Mouse (Mus musculus) granulocyte monocyte progenitor cell, adult 5-6 weeks (primary cell): ENCODE measurements around the gene Scyl1. TPM values are rescaled to one million over a fixed set of nuclear protein-coding genes. Genes with fewer than 3 reads are reported as not detected.
A peak's percentile ranks its signal among the peaks of the same experiment; 100 is the strongest.

ENCODE experiments used
- ATAC-seq: replicated peaks from 2 replicates; pipeline ENCODE4 v1.8.0; 2016; ENCODE audit warnings: mild to moderate bottlenecking, moderate TSS enrichment, inconsistent platforms; ENCODE audit not compliant: poor library complexity, severe bottlenecking
- total RNA-seq, 2 experiments: library from RNA; stranded (forward) in 1 of 2; stranded (reverse) in 1 of 2; fragments of 200-712, 200-1000 nt in 1 of 2; fragments of >200 nt in 1 of 2; fragmentation: Nextera tagmentation in 1 of 2; gene quantifications; 2 replicates each; pipeline ENCODE4 v1.2.3; 2014 to 2017

Gene Scyl1
- total RNA-seq, 2 experiments from 2014 or later = 22.8 to 47.7 TPM

DNA sequence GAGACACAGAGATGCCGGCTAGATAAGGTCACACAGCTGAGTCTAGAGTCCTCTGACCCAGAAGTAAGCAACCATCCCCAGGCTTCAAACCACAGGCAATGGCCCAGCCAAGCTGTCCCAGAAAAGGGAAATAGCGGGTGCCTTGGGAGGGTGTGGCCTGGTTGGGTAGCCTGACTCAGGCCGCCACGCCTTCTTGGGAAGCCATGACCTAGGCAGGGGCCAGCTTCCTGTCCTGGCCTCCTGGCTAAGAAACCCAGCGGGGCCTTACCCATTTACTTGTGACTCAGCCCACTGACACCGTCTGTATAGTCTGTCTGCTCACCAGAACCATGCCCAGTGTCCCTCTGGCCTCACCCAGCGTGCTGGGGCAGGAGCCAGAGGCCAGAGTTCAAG lies 46.7 kb downstream of the Scyl1 start:
- ATAC-seq = peak; percentile 70

DNA sequence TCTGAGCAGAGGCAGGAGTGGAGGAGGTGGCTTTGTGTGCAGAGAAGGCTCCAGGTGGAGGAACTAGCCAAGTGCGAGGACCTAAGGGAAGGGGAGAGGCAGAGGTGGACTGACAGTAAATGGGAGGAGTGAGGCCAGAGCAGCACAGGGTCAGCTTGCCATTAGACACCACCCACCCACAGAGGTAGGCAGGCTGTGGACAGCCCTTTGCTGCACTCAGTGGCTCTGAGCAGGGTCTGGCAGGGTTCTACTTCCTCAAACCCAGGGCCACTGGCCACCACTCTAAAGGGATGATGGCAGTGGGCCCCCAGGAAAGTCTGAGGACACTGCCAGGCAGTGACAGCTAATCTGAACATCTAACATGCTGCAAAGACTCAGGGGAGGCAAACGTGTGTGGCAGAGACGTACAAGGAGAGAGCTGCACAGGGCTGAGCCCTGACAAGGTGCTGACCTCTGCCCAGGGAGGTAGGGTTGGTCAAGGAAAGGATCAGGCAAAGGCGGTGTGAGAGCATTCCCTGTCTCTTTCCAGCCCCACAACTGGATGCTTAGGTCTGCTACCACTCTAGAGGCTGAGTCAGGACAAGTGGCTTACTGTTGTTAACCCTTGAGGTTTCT lies 47.2 kb downstream of the Scyl1 start:
- ATAC-seq = no peak

DNA sequence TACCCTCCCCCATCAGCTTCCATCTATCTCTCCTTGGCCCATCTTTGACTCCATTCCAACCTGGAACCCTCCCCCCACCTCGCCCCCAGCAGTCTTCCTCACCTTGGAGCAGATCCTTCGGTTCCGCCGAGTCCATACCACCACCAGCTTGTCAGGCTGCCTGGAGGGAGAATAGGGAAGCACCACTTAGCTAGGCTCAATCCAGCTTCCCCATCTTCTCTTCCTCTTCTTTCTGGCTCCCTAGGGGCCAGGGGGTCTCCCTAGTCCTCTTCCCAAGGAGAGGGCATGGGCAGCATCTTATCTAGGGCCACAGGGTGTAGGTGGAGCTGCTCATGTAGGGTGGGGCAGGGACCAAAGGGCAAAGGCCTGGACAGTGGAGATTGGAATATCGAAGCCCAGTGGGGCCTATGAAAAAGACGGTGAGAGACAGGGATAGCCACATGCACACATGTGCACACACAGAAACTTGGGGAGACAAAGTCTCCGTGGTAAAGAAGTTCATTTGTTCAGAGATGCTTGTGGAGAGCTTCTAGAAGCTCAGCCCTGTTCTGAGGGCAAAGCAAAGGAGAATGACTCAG lies 48.3 kb downstream of the Scyl1 start:
- ATAC-seq = no peak

DNA sequence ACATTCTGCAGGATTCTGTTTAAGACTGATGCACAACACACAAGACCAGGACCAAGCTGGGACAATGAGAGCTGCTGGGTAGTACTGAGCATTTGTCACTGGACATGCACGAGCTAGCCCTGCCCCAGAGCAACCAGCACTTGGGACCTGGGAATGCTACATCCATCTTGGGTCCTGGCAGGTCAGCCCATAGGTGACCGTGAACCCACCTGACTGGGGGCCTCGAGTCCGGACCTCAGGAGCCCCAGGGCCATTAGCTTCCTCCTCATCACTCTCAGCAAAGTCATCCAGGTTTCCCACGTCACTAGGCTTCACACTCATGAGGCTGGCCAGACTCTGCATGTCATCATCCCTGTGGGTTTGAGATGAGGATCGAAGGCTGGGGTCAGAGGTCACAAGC lies 50.0 kb downstream of the Scyl1 start:
- ATAC-seq = no peak

DNA sequence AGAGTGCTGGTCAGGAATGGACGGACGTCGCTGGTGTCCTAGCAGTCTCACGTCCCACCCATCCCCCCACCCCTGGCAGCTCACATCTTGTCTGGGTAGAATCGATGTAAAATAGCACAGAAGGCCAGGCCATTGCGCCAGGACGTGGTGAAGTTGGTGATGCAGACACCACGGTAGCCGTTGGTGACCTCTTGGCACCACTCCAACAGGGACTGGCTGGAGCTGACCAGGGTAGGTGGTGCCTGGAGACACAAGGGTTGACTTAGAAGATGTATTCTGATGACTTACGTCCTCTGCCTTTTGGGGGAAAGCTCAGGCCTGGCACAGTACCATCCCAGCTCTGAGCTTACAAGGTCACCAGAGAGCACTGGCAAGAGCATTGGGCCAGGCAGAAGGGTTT lies 54.3 kb downstream of the Scyl1 start:
- no peak for ATAC-seq

DNA sequence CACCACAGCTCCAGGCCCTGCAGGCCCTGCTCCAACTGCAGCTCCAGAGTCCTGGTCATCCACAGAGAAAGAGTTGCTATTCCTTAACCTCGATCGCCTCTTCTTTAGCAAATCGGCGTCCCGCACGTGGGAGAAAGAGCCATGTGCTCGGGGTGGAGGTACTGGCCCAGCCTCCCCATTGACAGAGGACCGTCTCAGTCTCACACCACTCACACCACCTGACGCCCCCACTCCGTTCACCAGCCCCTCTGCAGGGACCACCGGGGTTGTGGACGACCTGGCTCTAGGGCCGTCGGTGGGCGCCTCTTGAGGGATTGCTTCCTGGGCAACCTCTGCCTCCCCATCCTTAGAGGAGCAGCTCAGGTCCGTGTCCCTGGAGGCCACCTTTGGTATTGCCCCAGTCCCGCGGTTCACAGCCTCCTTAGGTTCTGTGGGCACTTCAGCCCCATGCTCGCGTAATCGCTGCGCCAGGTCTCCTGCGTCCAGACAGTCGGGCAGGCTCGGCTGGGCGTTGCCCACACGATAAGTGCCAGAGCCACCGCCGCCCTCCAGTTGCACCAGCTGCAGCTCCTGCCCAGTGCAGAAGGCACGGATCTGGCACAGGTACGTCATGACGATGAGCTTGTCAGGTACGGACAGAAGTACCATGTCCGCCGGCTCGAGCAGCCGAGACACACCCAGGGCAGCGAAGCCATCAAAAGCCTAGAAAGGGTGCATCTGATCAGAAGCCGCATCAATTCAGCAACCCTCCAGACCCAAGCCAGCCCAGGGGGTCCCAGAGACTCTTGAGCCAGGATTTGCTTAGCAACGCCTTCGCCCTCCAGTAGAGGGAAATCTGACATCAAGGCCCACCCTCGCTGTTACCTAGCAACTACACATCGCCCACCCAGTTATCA lies 55.2 kb downstream of the Scyl1 start:
- no peak for ATAC-seq

DNA sequence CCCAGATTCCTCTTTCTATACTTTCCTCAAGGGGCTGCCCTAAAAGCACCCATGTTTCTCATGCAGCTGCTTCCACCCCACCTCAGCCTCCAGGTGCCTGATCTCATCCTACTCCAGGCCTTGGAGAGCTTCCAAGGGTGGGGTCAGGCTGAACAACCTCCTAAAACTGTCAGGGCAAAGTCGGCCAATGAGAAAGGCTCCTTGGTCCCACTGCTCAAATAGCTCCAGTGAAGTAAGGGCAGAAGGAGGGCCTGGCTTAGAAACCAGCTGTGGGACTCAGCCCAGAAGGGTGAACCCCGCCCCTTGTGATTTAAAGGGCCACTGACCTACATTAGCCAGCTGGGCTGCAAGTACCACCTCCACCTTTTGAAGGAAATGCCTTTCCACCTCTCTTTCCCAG lies 57.5 kb downstream of the Scyl1 start:
- ATAC-seq = peak; percentile 16; the same call in 1 of the 2 replicates

DNA sequence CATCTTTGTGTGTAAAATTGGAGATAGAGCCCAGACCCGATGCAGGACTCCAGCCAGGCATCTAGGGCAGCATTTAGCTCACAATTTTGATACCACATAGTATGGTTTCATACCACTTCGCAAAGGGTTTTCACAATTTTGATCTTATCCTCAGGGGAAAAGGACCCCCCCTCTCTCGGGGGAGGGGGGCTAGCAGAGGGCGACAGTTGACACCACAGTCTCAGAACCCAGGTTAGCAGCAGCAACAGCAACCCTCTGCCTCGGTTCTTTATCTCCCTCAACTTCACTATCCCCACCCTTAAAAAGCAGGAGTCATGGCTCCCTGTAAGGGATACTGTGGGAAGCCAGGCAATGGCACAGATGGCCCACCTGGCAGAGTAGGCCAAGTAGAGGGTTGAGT lies 58.0 kb downstream of the Scyl1 start:
- ATAC-seq = no peak

DNA sequence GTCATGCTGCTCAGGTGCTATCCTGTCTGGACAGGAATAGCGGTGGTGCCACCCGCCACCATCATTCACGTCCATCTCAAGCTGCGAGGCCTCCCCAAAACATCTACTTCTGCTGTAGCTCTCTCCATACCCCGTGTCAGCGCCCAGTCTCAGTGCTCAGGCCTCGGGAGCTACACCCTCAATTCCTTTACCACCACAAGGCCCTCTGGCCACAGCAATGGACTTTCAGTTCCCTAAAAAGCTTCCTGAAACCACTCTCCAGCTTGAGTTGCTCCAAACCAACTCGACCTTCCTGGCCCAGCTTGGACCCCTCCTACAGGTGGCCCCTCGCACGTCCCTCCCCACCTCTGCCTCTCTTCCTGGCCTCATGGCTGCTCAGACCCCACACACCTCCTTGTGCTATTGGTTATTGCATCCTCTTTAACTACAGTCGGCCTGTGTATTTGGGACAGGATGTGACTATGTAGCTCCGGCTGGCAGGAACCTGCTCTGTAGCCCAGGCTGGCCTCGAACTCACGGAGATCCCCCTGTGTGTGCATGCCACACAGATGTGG lies 59.2 kb downstream of the Scyl1 start:
- peak; percentile 80 for ATAC-seq

DNA sequence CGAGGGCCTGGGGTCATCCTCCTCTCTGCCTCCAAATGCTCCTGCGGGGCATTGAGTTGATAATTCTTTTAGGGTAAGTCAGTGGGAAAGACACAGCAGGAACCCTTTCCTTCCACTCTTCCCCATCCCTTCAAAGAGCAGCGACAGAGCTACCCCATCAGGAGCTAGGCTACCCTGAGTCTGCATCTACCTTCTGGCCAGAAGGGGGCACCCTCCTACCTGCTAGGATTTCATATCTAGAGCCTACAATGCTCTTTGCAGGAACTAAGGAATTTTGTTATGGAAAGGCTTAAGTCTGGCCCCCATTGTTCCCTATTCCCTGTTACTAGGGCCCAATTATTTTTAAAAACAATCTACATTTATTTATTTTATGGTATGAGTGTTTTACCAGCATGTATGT lies 60.0 kb downstream of the Scyl1 start:
- ATAC-seq = no peak

DNA sequence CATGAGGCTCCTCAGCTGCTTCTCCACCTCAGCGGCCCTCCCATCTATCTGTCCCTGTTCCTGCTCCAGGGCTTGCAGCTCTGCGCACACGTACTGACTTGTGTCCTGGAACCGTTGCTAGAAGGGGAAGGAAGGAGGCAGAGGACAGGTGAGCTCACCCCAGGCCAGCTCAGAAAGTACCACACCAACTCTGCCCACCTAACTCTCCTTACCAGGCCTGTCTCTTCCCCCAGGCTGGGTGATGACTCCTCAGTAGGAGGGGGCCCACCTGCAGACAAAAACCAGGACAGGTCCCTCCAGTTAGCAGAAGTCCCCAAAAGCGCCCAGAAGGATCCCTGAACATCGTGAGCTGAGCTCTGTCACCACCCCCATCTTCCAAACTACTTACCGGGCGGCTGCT lies 60.6 kb downstream of the Scyl1 start:
- no peak for ATAC-seq

DNA sequence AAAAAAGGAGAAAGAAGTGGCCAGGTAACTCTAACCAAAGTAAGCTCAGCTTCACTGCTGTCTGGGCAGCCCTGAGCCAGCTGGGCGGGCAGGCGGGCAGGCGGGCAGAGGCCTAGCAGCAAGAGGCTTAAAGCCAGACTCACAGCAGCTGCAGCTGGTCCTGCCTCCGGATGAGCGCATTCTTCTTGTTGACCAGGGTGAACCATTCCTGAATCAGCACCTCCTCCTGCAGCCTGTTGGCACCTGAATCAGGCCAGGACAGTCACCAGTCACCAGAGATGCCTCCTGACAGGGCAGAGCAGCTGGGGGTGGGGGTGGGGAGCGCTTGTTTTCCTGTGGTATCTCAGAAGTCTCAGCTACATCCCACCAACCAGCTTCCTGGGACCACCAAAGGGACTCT lies 61.2 kb downstream of the Scyl1 start:
- no peak for ATAC-seq

Other genes starting within 250 kb of the Scyl1 start
- not detected in 2 replicates for gene Ovol1, start 210.8 kb downstream of the Scyl1 start, total RNA-seq (2014; fragmentation: Nextera tagmentation)
- gene Ovol1, start 210.8 kb downstream of the Scyl1 start, total RNA-seq (2017) = not detected in 2 replicates
- gene Ap5b1, start 203.4 kb downstream of the Scyl1 start, total RNA-seq (2014; fragmentation: Nextera tagmentation) = 5.7 and 17.5 TPM in 2 replicates
- gene Ap5b1, start 203.4 kb downstream of the Scyl1 start, total RNA-seq (2017) = 7.5 and 10.4 TPM in 2 replicates
- 78.4 and 114 TPM in 2 replicates for gene Rnaseh2c, start 169.5 kb downstream of the Scyl1 start, total RNA-seq (2014; fragmentation: Nextera tagmentation)
- 37.7 and 140 TPM in 2 replicates for gene Rnaseh2c, start 169.5 kb downstream of the Scyl1 start, total RNA-seq (2017)
- gene Kat5, start 161.2 kb downstream of the Scyl1 start, total RNA-seq (2014; fragmentation: Nextera tagmentation) = 27.9 and 52.2 TPM in 2 replicates
- gene Kat5, start 161.2 kb downstream of the Scyl1 start, total RNA-seq (2017) = 60.2 and 82.3 TPM in 2 replicates
- 37.1 and 46.4 TPM in 2 replicates for gene Rela, start 133.9 kb downstream of the Scyl1 start, total RNA-seq (2014; fragmentation: Nextera tagmentation)
- gene Rela, start 133.9 kb downstream of the Scyl1 start, total RNA-seq (2017) = 25.4 and 31.7 TPM in 2 replicates
- gene Sipa1, start 107.7 kb downstream of the Scyl1 start, total RNA-seq (2014; fragmentation: Nextera tagmentation) = 56.8 and 65.9 TPM in 2 replicates
- gene Sipa1, start 107.7 kb downstream of the Scyl1 start, total RNA-seq (2017) = 17.3 and 20.8 TPM in 2 replicates
- gene Map3k11, start 82.7 kb downstream of the Scyl1 start, total RNA-seq (2014; fragmentation: Nextera tagmentation) = 23.0 and 30.4 TPM in 2 replicates
- 21.9 and 22.2 TPM in 2 replicates for gene Map3k11, start 82.7 kb downstream of the Scyl1 start, total RNA-seq (2017)
- gene Pcnx3, start 82.5 kb downstream of the Scyl1 start, total RNA-seq (2014; fragmentation: Nextera tagmentation) = 35.2 and 46.8 TPM in 2 replicates
- gene Pcnx3, start 82.5 kb downstream of the Scyl1 start, total RNA-seq (2017) = 12.6 and 22.7 TPM in 2 replicates
- not detected in 2 replicates for gene Kcnk7, start 67.1 kb downstream of the Scyl1 start, total RNA-seq (2014; fragmentation: Nextera tagmentation)
- not detected in 2 replicates for gene Kcnk7, start 67.1 kb downstream of the Scyl1 start, total RNA-seq (2017)
- gene Ehbp1l1, start 45.1 kb downstream of the Scyl1 start, total RNA-seq (2014; fragmentation: Nextera tagmentation) = 23.2 and 29.5 TPM in 2 replicates
- 30.6 and 41.6 TPM in 2 replicates for gene Ehbp1l1, start 45.1 kb downstream of the Scyl1 start, total RNA-seq (2017)
- gene Fam89b, start 41.8 kb downstream of the Scyl1 start, total RNA-seq (2014; fragmentation: Nextera tagmentation) = 37.4 and 41.7 TPM in 2 replicates
- gene Fam89b, start 41.8 kb downstream of the Scyl1 start, total RNA-seq (2017) = 20.9 and 31.8 TPM in 2 replicates
- gene Ltbp3, start 30.5 kb downstream of the Scyl1 start, total RNA-seq (2014; fragmentation: Nextera tagmentation) = 1.8 and 16.0 TPM in 2 replicates
- gene Ltbp3, start 30.5 kb downstream of the Scyl1 start, total RNA-seq (2017) = 3.7 and 3.9 TPM in 2 replicates
- 17.9 and 25.4 TPM in 2 replicates for gene Frmd8, start 103.9 kb upstream of the Scyl1 start, total RNA-seq (2014; fragmentation: Nextera tagmentation)
- gene Frmd8, start 103.9 kb upstream of the Scyl1 start, total RNA-seq (2017) = 19.0 and 28.4 TPM in 2 replicates
- 38.2 and 44.5 TPM in 2 replicates for gene Slc25a45, start 106.4 kb upstream of the Scyl1 start, total RNA-seq (2014; fragmentation: Nextera tagmentation)
- 35.5 and 35.6 TPM in 2 replicates for gene Slc25a45, start 106.4 kb upstream of the Scyl1 start, total RNA-seq (2017)
- gene Tigd3, start 122.7 kb upstream of the Scyl1 start, total RNA-seq (2014; fragmentation: Nextera tagmentation) = 1.1 and 2.5 TPM in 2 replicates
- 2.3 and 4.4 TPM in 2 replicates for gene Tigd3, start 122.7 kb upstream of the Scyl1 start, total RNA-seq (2017)
- 97.3 and 126 TPM in 2 replicates for gene Dpf2, start 141.6 kb upstream of the Scyl1 start, total RNA-seq (2014; fragmentation: Nextera tagmentation)
- gene Dpf2, start 141.6 kb upstream of the Scyl1 start, total RNA-seq (2017) = 62.7 and 108 TPM in 2 replicates
- gene Cdc42ep2, start 153.4 kb upstream of the Scyl1 start, total RNA-seq (2014; fragmentation: Nextera tagmentation) = 0.23 TPM in 1 of 2 replicates, not detected in the other
- gene Cdc42ep2, start 153.4 kb upstream of the Scyl1 start, total RNA-seq (2017) = not detected in 2 replicates
- gene Pola2, start 192.8 kb upstream of the Scyl1 start, total RNA-seq (2014; fragmentation: Nextera tagmentation) = 122 and 129 TPM in 2 replicates
- gene Pola2, start 192.8 kb upstream of the Scyl1 start, total RNA-seq (2017) = 56.9 and 64.9 TPM in 2 replicates
- not detected in 2 replicates for gene Slc22a20, start 214.7 kb upstream of the Scyl1 start, total RNA-seq (2014; fragmentation: Nextera tagmentation)
- gene Slc22a20, start 214.7 kb upstream of the Scyl1 start, total RNA-seq (2017) = not detected in 2 replicates
- 35.2 and 38.6 TPM in 2 replicates for gene Capn1, start 244.5 kb upstream of the Scyl1 start, total RNA-seq (2014; fragmentation: Nextera tagmentation)
- 32.2 and 37.7 TPM in 2 replicates for gene Capn1, start 244.5 kb upstream of the Scyl1 start, total RNA-seq (2017)